9 mouse cellular contexts compared by ENCODE assay signal in genomic region chr6:17696321-17696734, GRCm38 (mm10). TPM values are rescaled to one million over a fixed set of nuclear protein-coding genes. Genes with fewer than 3 reads are reported as not detected.
DNase-seq lines count a peak whose midpoint lies in the region; ATAC-seq and TF ChIP-seq lines count a peak whose summit lies in the region.
"Had no signal": no experiment of that assay in that cellular context is flagged by ENCODE, and none has a peak within 500 bp of the region (broad histone marks: within the 10 kb centered on the region; RNA-seq: fewer than 3 reads in every experiment).

No protein-coding gene starts in this region.

- no peak overlapping the region; the same call in 1 of the 2 replicates for H3K4me3 ChIP-seq in lung, postnatal 0 days (ENCODE audit: low read depth, low read length)
- H3K4me3 ChIP-seq: megakaryocyte, embryonic 14.5 days had no signal

- POLR2A ChIA-PET in Patski (lab: Charles Lee) = no interaction called here

- 35% methylated on average over 5 of the region's 5 CpGs for WGBS in lung, postnatal 0 days

- H3K27me3 ChIP-seq in Patski = no peaks in the 10 kb centered on the region
- H3K27me3 ChIP-seq in lung, postnatal 0 days (replicated peaks; ENCODE audit: insufficient read depth, low read length) = no peaks in the 10 kb centered on the region
- H3K27me3 ChIP-seq: megakaryocyte, embryonic 14.5 days had no signal

- no peak overlapping the region for H3K27ac ChIP-seq in lung, postnatal 0 days (ENCODE audit: low read length)

- no peaks in the 10 kb centered on the region for H3K9me3 ChIP-seq in lung, postnatal 0 days (ENCODE audit: low read length)
- H3K9me3 ChIP-seq: megakaryocyte, embryonic 14.5 days had no signal

- no peaks in the 10 kb centered on the region for H3K36me3 ChIP-seq in lung, postnatal 0 days (ENCODE audit: insufficient read depth, low read length)

- H3K4me2 ChIP-seq in lung, postnatal 0 days (replicated peaks; ENCODE audit: low read depth, low read length) = peak overlapping the region; percentile 31

- DNase-seq in CD4-positive, CD25-positive, alpha-beta regulatory T cell, adult 2 months (ENCODE audit: low read depth, low spot score) = peak; percentile 47
- DNase-seq in Patski (ENCODE audit: low read depth, low spot score) = no peak
- peak; percentile 78 for DNase-seq in embryo, embryonic 10.5 days (ENCODE audit: low spot score)
- peak; percentile 53 for DNase-seq in layer of hippocampus, adult 9-11 months
- peak; percentile 88 for DNase-seq in lung, postnatal 0 days (ENCODE audit: low spot score)
- peak; percentile 75 for DNase-seq in right cerebral cortex, postnatal 4 days

- peaks cover 9% of the 10 kb centered on the region; the same call in 1 of the 2 replicates for H3K4me1 ChIP-seq in lung, postnatal 0 days (ENCODE audit: insufficient read depth, low read depth, low read length)

- no peak for TF ChIP-seq EP300 in lung, postnatal 0 days (IDR thresholded peaks at IDR 0.05)

- in situ Hi-C loops in Patski (cut with MboI; ENCODE audit: low pct_unique_long_range_greater_than_20kb) = loop anchor here (25.0 kb wide), 2 partner anchors 666 to 1116 kb away; no protein-coding TSS in a partner anchor

- CTCF ChIA-PET in Patski (lab: Charles Lee) = interaction anchor here (0.8 to 1.0 kb wide), 3 partner anchors 13 to 207 kb away, joined by 3 read pairs; no protein-coding TSS in a partner anchor

- no peak for ATAC-seq in CD4-positive, CD25-positive, alpha-beta regulatory T cell, adult 4 months
- no peak for ATAC-seq in Patski
- peak; percentile 32; the same call in 1 of the 2 replicates for ATAC-seq in granulocyte monocyte progenitor cell, adult 5-6 weeks (replicated peaks; ENCODE audit: poor library complexity, severe bottlenecking)
- no peak for ATAC-seq in lung, postnatal 0 days

- peak; percentile 80 for TF ChIP-seq CTCF in Patski (IDR thresholded peaks at IDR 0.05)
- peak; percentile 80 for TF ChIP-seq CTCF in lung, postnatal 0 days (IDR thresholded peaks at IDR 0.05)

- no peak overlapping the region for H3K9ac ChIP-seq in lung, postnatal 0 days (replicated peaks; ENCODE audit: low read depth)

RNA-seq across cellular contexts. Expression of gene St7, which starts 3.6 kb away (rescaled TPM):
- polyA plus RNA-seq in CD4-positive, CD25-positive, alpha-beta regulatory T cell, adult 4 months (2017; shearing (Covaris generic)) = 1 to 10 TPM; 1.5 to 2.6 TPM
- 23.1 TPM for polyA plus RNA-seq in Patski (2021)
- total RNA-seq in granulocyte monocyte progenitor cell, adult 5-6 weeks (2014; fragmentation: Nextera tagmentation) = 30.0 and 31.2 TPM in 2 replicates
- total RNA-seq in granulocyte monocyte progenitor cell, adult 5-6 weeks (2017) = 42.6 and 45.5 TPM in 2 replicates
- polyA plus RNA-seq in lung, postnatal 0 days (2015; fragmentation: Nextera tagmentation; extraction: Ambion mirVana) = 23.7 and 24.5 TPM in 2 replicates
